Mouse (Mus musculus): ENCODE results near the gene Wdtc1. TPM values are rescaled to one million over a fixed set of nuclear protein-coding genes. Genes with fewer than 3 reads are reported as not detected.

Gene Wdtc1
- polyA plus RNA-seq, 1 experiment = 107 TPM

DNA sequence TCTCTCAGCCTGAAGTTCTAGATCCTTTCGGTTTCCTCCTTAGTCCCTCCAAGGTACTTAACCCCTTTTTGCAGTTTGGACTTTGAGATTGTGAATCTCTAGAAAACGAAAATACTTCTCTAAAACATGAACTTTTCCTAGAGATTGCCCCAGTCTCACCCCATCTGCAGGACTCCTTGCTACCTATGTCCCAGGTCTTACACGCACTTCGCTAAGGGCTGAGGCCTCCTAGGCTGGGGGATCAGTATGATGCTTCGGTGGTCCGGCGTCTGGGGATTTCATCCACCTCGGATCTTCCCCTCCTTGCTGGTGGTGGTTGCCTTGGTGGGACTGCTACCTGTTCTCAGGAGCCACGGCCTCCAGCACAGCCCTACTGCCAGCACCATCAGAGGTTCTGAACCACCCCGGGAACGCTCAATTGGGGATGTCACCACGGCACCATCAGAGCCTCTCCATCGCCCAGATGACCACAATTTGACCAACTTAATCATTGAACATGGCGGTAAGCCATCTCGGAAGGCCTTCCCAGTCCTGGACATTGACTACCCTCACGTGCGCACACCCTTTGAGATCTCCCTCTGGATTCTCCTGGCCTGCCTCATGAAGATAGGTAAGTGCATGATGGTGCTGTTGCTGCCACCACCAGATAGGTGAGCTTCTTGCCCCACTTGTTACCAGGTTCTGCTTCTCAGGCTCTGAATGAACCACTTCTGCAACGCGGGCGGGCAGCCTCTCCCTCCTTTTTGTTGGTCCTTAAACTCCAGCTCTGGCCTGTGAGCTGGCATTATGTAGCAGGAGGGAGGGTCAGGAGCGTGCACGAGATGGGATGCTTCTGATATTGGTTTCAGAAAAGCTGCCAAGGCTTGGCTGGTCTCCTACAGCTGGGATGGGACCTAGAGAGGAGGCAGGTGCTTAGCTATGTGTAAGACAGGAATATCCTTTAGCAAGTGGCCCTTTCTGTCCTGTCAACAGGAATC, 17.3 kb upstream of the Wdtc1 start:
- DNase-seq = no peak
- TF ChIP-seq CTCF (IDR thresholded peaks at IDR 0.05; ENCODE audit: borderline replicate concordance, control insufficient read depth, extremely low read depth, insufficient read depth, low read length, poor library complexity) = no peak
- TF ChIP-seq POLR2A (IDR thresholded peaks at IDR 0.05; ENCODE audit: control insufficient read depth, extremely low read depth, insufficient read depth, low read length, poor library complexity) = no peak
- Histone ChIP-seq H3K27ac (ENCODE audit: control insufficient read depth, insufficient read depth, low read length) (no peak overlapping the region; the same call in 1 of the 2 replicates), H3K4me1 (replicated peaks; ENCODE audit: control insufficient read depth, insufficient read depth, low read length) (peaks cover 34% of the 10 kb centered on the region), H3K27me3 (ENCODE audit: control insufficient read depth, insufficient read depth, low read length) (no peaks in the 10 kb centered on the region), H3K4me3 (ENCODE audit: control insufficient read depth, insufficient read depth, low read length) (peak overlapping the region; percentile 81), H3K36me3 (ENCODE audit: control insufficient read depth, insufficient read depth, low read length) (no peaks in the 10 kb centered on the region)
- 40% methylated on average over 22 of the region's 22 CpGs for WGBS

GRCm38 (mm10) chr4:133369553-133370297, 16.4 kb upstream of the Wdtc1 start, which contains the start of gene Slc9a1:
Gene Slc9a1, plus strand, starts transcription at chr4:133369706.
- under 1% methylated on average over 40 of the region's 40 CpGs for WGBS
- DNase-seq = peak; percentile 92
- H3K27me3 ChIP-seq (ENCODE audit: control insufficient read depth, insufficient read depth, low read length) = no peaks in the 10 kb centered on the region
- peak; percentile 99 for TF ChIP-seq POLR2A (IDR thresholded peaks at IDR 0.05; ENCODE audit: control insufficient read depth, extremely low read depth, insufficient read depth, low read length, poor library complexity)
- peak; percentile 84 for TF ChIP-seq CTCF (IDR thresholded peaks at IDR 0.05; ENCODE audit: borderline replicate concordance, control insufficient read depth, extremely low read depth, insufficient read depth, low read length, poor library complexity)
- peak within 1 kb of the TSS; percentile 81 for H3K4me3 ChIP-seq (ENCODE audit: control insufficient read depth, insufficient read depth, low read length)
- peak within 1 kb of the TSS; percentile 32; the same call in 1 of the 2 replicates for H3K27ac ChIP-seq (ENCODE audit: control insufficient read depth, insufficient read depth, low read length)
- peaks cover 34% of the 10 kb centered on the region for H3K4me1 ChIP-seq (replicated peaks; ENCODE audit: control insufficient read depth, insufficient read depth, low read length)
- no peaks in the 10 kb centered on the region for H3K36me3 ChIP-seq (ENCODE audit: control insufficient read depth, insufficient read depth, low read length)

DNA sequence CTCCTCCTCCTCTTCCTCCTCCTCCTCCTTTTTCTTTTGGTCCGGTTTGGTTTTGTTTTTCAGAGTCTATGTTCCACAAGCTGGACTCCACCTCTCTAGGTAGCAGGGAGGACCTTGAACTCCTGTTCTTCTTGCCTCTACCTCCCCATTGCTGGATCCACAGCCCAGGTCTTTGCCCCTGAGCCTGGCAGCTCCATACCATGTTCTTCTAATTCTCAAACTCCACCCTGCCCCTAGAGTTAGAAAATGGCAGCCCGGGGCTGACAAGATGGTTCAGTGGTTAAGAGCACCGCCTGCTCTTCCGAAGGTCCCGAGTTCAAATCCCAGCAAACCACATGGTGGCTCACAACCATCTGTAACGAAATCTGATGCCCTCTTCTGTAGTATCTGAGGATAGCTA, 1.4 kb upstream of the Wdtc1 start:
- H3K4me3 ChIP-seq (ENCODE audit: control insufficient read depth, insufficient read depth, low read length) = no peak overlapping the region
- H3K27ac ChIP-seq (ENCODE audit: control insufficient read depth, insufficient read depth, low read length) = no peak overlapping the region
- 88% methylated on average over 6 of the region's 6 CpGs for WGBS
- H3K27me3 ChIP-seq (ENCODE audit: control insufficient read depth, insufficient read depth, low read length) = no peaks in the 10 kb centered on the region
- no peak for DNase-seq
- no peak for TF ChIP-seq POLR2A (IDR thresholded peaks at IDR 0.05; ENCODE audit: control insufficient read depth, extremely low read depth, insufficient read depth, low read length, poor library complexity)
- TF ChIP-seq CTCF (IDR thresholded peaks at IDR 0.05; ENCODE audit: borderline replicate concordance, control insufficient read depth, extremely low read depth, insufficient read depth, low read length, poor library complexity) = no peak
- H3K4me1 ChIP-seq (replicated peaks; ENCODE audit: control insufficient read depth, insufficient read depth, low read length) = no peaks in the 10 kb centered on the region
- H3K36me3 ChIP-seq (ENCODE audit: control insufficient read depth, insufficient read depth, low read length) = no peaks in the 10 kb centered on the region

- no peak overlapping the region for H3K4me3 ChIP-seq (ENCODE audit: control insufficient read depth, insufficient read depth, low read length)
- no peaks in the 10 kb centered on the region for H3K27me3 ChIP-seq (ENCODE audit: control insufficient read depth, insufficient read depth, low read length)
- H3K4me1 ChIP-seq (replicated peaks; ENCODE audit: control insufficient read depth, insufficient read depth, low read length) = no peaks in the 10 kb centered on the region
- no peaks in the 10 kb centered on the region for H3K36me3 ChIP-seq (ENCODE audit: control insufficient read depth, insufficient read depth, low read length)
- no peak overlapping the region for H3K27ac ChIP-seq (ENCODE audit: control insufficient read depth, insufficient read depth, low read length)
- DNase-seq = no peak
- WGBS = 78% methylated on average over 10 of the region's 10 CpGs
- TF ChIP-seq CTCF (IDR thresholded peaks at IDR 0.05; ENCODE audit: borderline replicate concordance, control insufficient read depth, extremely low read depth, insufficient read depth, low read length, poor library complexity) (no peak), POLR2A (IDR thresholded peaks at IDR 0.05; ENCODE audit: control insufficient read depth, extremely low read depth, insufficient read depth, low read length, poor library complexity) (no peak)
Observed at GRCm38 (mm10) chr4:133352797-133353196, 484 bp downstream of the Wdtc1 start.

- whole genome bisulfite sequencing = 89% methylated on average over 5 of the region's 5 CpGs
- Histone ChIP-seq H3K4me3 (ENCODE audit: control insufficient read depth, insufficient read depth, low read length) (no peak overlapping the region), H3K27ac (ENCODE audit: control insufficient read depth, insufficient read depth, low read length) (peak overlapping the region; percentile 27; the same call in 1 of the 2 replicates), H3K36me3 (ENCODE audit: control insufficient read depth, insufficient read depth, low read length) (no peaks in the 10 kb centered on the region), H3K27me3 (ENCODE audit: control insufficient read depth, insufficient read depth, low read length) (no peaks in the 10 kb centered on the region), H3K4me1 (replicated peaks; ENCODE audit: control insufficient read depth, insufficient read depth, low read length) (no peaks in the 10 kb centered on the region)
- TF ChIP-seq POLR2A (IDR thresholded peaks at IDR 0.05; ENCODE audit: control insufficient read depth, extremely low read depth, insufficient read depth, low read length, poor library complexity) (no peak), CTCF (IDR thresholded peaks at IDR 0.05; ENCODE audit: borderline replicate concordance, control insufficient read depth, extremely low read depth, insufficient read depth, low read length, poor library complexity) (no peak)
- no peak for DNase-seq
Observed at GRCm38 (mm10) chr4:133348051-133348775, 5.1 kb downstream of the Wdtc1 start.

GRCm38 (mm10) chr4:133347624-133348023, 5.7 kb downstream of the Wdtc1 start:
- Histone ChIP-seq H3K36me3 (ENCODE audit: control insufficient read depth, insufficient read depth, low read length) (no peaks in the 10 kb centered on the region), H3K27me3 (ENCODE audit: control insufficient read depth, insufficient read depth, low read length) (no peaks in the 10 kb centered on the region), H3K4me3 (ENCODE audit: control insufficient read depth, insufficient read depth, low read length) (no peak overlapping the region), H3K4me1 (replicated peaks; ENCODE audit: control insufficient read depth, insufficient read depth, low read length) (no peaks in the 10 kb centered on the region), H3K27ac (ENCODE audit: control insufficient read depth, insufficient read depth, low read length) (no peak overlapping the region)
- TF ChIP-seq CTCF (IDR thresholded peaks at IDR 0.05; ENCODE audit: borderline replicate concordance, control insufficient read depth, extremely low read depth, insufficient read depth, low read length, poor library complexity) = no peak
- no peak for TF ChIP-seq POLR2A (IDR thresholded peaks at IDR 0.05; ENCODE audit: control insufficient read depth, extremely low read depth, insufficient read depth, low read length, poor library complexity)
- no peak for DNase-seq
- 64% methylated on average over 4 of the region's 4 CpGs for WGBS
